Comparison of ENCODE assay signal across 9 mouse cellular contexts in the genomic region with DNA sequence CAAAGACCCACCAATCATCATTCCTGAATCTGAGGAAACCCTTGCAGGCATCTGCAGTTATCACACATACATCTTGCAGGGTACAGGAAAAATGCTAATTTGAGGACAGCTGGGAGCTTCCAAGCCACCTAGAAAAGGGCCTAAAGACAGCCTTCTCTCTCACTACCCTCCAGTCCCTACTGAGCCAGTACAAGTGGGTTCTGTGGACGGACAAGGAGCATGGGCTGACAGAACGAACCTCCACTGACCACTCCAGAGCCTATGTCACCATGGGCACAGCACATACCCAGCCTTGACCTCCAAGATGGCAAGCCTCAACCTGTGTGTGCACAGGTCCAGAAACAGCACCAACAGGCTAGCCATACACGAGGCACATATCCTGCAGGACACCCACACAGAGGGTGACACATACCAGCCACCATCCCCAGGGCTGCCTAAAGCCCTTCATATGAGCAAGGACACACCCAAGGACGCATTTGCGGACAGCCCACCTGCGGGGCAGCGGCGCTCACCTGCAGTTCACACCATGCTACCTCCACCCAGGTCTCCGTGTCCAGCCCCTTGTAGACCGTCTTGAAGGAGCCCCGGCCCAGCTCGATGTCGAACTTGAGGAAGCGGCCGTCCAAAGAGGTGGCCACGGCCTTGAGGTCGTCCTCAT. TPM values are rescaled to one million over a fixed set of nuclear protein-coding genes. Genes with fewer than 3 reads are reported as not detected.
DNase-seq lines count a peak whose midpoint lies in the region; ATAC-seq lines count a peak whose summit lies in the region.
"Had no signal": no experiment of that assay in that cellular context is flagged by ENCODE, and none has a peak within 500 bp of the region (broad histone marks: within the 10 kb centered on the region; RNA-seq: fewer than 3 reads in every experiment).

No protein-coding gene starts in this region.

- H3K4me2 ChIP-seq in heart, embryonic 12.5 days: peak overlapping the region; percentile 98
- H3K4me2 ChIP-seq in hindbrain, embryonic 14.5 days (replicated peaks): peak overlapping the region; percentile 96
- H3K4me2 ChIP-seq in midbrain, embryonic 14.5 days (ENCODE audit: low read length): peak overlapping the region; percentile 97

- ATAC-seq in heart, embryonic 12.5 days (ENCODE audit: insufficient number of reproducible peaks, low FRiP score): no peak
- ATAC-seq in hindbrain, embryonic 14.5 days (ENCODE audit: low FRiP score): no peak
- no peak for ATAC-seq in midbrain, embryonic 14.5 days (ENCODE audit: low FRiP score, low TSS enrichment)

- H3K9me3 ChIP-seq in heart, embryonic 12.5 days (replicated peaks): no peaks in the 10 kb centered on the region
- no peaks in the 10 kb centered on the region for H3K9me3 ChIP-seq in embryonic facial prominence, embryonic 10.5 days
- no peaks in the 10 kb centered on the region for H3K9me3 ChIP-seq in hindbrain, embryonic 14.5 days (ENCODE audit: control insufficient read depth, low read length)
- H3K9me3 ChIP-seq in midbrain, embryonic 14.5 days (ENCODE audit: control insufficient read depth, low read length): no peaks in the 10 kb centered on the region

- H3K9ac ChIP-seq in heart, embryonic 12.5 days: peak overlapping the region; percentile 76
- peak overlapping the region; percentile 97 for H3K9ac ChIP-seq in hindbrain, embryonic 14.5 days
- H3K9ac ChIP-seq in midbrain, embryonic 14.5 days (replicated peaks; ENCODE audit: low read length): peak overlapping the region; percentile 98

- H3K36me3 ChIP-seq in heart, embryonic 12.5 days: no peaks in the 10 kb centered on the region
- H3K36me3 ChIP-seq in embryonic facial prominence, embryonic 10.5 days (replicated peaks): no peaks in the 10 kb centered on the region
- H3K36me3 ChIP-seq in hindbrain, embryonic 14.5 days (replicated peaks; ENCODE audit: control insufficient read depth, insufficient read depth): peaks cover 7% of the 10 kb centered on the region; the same call in 1 of the 2 replicates
- H3K36me3 ChIP-seq in midbrain, embryonic 14.5 days (ENCODE audit: control insufficient read depth, insufficient read depth, low read length): 0 out of 2 replicates have a peak, but pooled peaks cover 3% of the 10 kb centered on the region

- H3K27me3 ChIP-seq in heart, embryonic 12.5 days (replicated peaks): peaks cover 86% of the 10 kb centered on the region
- H3K27me3 ChIP-seq in embryonic facial prominence, embryonic 10.5 days (replicated peaks; ENCODE audit: low read depth, poor library complexity, severe bottlenecking): peaks cover 84% of the 10 kb centered on the region
- H3K27me3 ChIP-seq in hindbrain, embryonic 14.5 days (ENCODE audit: control insufficient read depth, insufficient read depth, low read length): no peaks in the 10 kb centered on the region
- no peaks in the 10 kb centered on the region for H3K27me3 ChIP-seq in midbrain, embryonic 14.5 days (ENCODE audit: control insufficient read depth, insufficient read depth, low read length)

- WGBS in heart, embryonic 12.5 days: 18% methylated on average over 17 of the region's 17 CpGs
- WGBS in embryonic facial prominence, embryonic 10.5 days: 22% methylated on average over 17 of the region's 17 CpGs
- 21% methylated on average over 17 of the region's 17 CpGs for WGBS in hindbrain, embryonic 14.5 days
- WGBS in midbrain, embryonic 14.5 days: 22% methylated on average over 17 of the region's 17 CpGs

- H3K4me3 ChIP-seq in heart, embryonic 12.5 days: peak overlapping the region; percentile 69
- H3K4me3 ChIP-seq in embryonic facial prominence, embryonic 10.5 days: peak overlapping the region; percentile 83
- H3K4me3 ChIP-seq in hindbrain, embryonic 14.5 days (replicated peaks; ENCODE audit: low read length): peak overlapping the region; percentile 90
- H3K4me3 ChIP-seq in midbrain, embryonic 14.5 days (replicated peaks; ENCODE audit: low read depth, low read length): peak overlapping the region; percentile 95

- H3K4me1 ChIP-seq in heart, embryonic 12.5 days (replicated peaks): peaks cover 38% of the 10 kb centered on the region
- H3K4me1 ChIP-seq in embryonic facial prominence, embryonic 10.5 days: peaks cover 46% of the 10 kb centered on the region
- peaks cover 32% of the 10 kb centered on the region for H3K4me1 ChIP-seq in hindbrain, embryonic 14.5 days (replicated peaks; ENCODE audit: control insufficient read depth, insufficient read depth, low read length)
- H3K4me1 ChIP-seq in midbrain, embryonic 14.5 days (ENCODE audit: control insufficient read depth, insufficient read depth, low read length): peaks cover 37% of the 10 kb centered on the region

- intact Hi-C loops in heart, postnatal 36 days (cut with DNase I): no loop called here

- no peak overlapping the region for H3K27ac ChIP-seq in heart, embryonic 12.5 days (ENCODE audit: poor library complexity, severe bottlenecking)
- peak overlapping the region; percentile 84; the same call in 1 of the 2 replicates for H3K27ac ChIP-seq in embryonic facial prominence, embryonic 10.5 days (replicated peaks)
- H3K27ac ChIP-seq in hindbrain, embryonic 14.5 days: peak overlapping the region; percentile 92
- H3K27ac ChIP-seq in midbrain, embryonic 14.5 days (replicated peaks; ENCODE audit: low read depth, low read length): peak overlapping the region; percentile 93

- DNase-seq in heart, postnatal 36 days: no peak
- no peak for DNase-seq in embryonic facial prominence, embryonic 10.5 days (ENCODE audit: low spot score)
- DNase-seq in hindbrain, embryonic 14.5 days (ENCODE audit: low spot score): no peak
- DNase-seq in midbrain, embryonic 14.5 days: peak; percentile 37
- DNase-seq in right cerebral cortex, postnatal 4 days: no peak
- no peak for DNase-seq in natural killer cell, adult 2 months (ENCODE audit: low spot score in 2 of 2)
- DNase-seq in thymus, postnatal 0 days (ENCODE audit: low spot score): no peak

RNA-seq across cellular contexts. Expression of a gene that starts 1.6 kb away (rescaled TPM):
- polyA plus RNA-seq in heart, embryonic 12.5 days (2016; fragmentation: Nextera tagmentation; extraction: Ambion mirVana): 0.89 and 1.4 TPM in 2 replicates
- 10 to 100 TPM; 75.0 to 77.2 TPM for total RNA-seq in heart, postnatal 36 days (2021)
- polyA plus RNA-seq in embryonic facial prominence, embryonic 10.5 days (2016; fragmentation: Nextera tagmentation; extraction: Ambion mirVana): 2.7 and 2.8 TPM in 2 replicates
- polyA plus RNA-seq in hindbrain, embryonic 14.5 days (2014; fragmentation: Nextera tagmentation; extraction: Ambion mirVana): 23.3 and 28.0 TPM in 2 replicates
- polyA plus RNA-seq in midbrain, embryonic 14.5 days (2014; fragmentation: Nextera tagmentation; extraction: Ambion mirVana): 27.1 and 29.0 TPM in 2 replicates
- polyA plus RNA-seq in thymus, postnatal 0 days (2015; fragmentation: Nextera tagmentation; extraction: Ambion mirVana): 0.32 and 0.55 TPM in 2 replicates
- total RNA-seq: common myeloid progenitor, adult 5-6 weeks had no signal

RNA-seq across cellular contexts. Expression of a gene that starts 41.1 kb away (rescaled TPM):
- polyA plus RNA-seq in heart, embryonic 12.5 days (2016; fragmentation: Nextera tagmentation; extraction: Ambion mirVana): 51.0 and 55.8 TPM in 2 replicates
- 100 to 1,000 TPM; 110 to 136 TPM for total RNA-seq in heart, postnatal 36 days (2021)
- polyA plus RNA-seq in embryonic facial prominence, embryonic 10.5 days (2016; fragmentation: Nextera tagmentation; extraction: Ambion mirVana): 26.6 and 28.0 TPM in 2 replicates
- polyA plus RNA-seq in hindbrain, embryonic 14.5 days (2014; fragmentation: Nextera tagmentation; extraction: Ambion mirVana): 33.3 and 33.5 TPM in 2 replicates
- polyA plus RNA-seq in midbrain, embryonic 14.5 days (2014; fragmentation: Nextera tagmentation; extraction: Ambion mirVana): 15.3 and 22.0 TPM in 2 replicates
- polyA plus RNA-seq in thymus, postnatal 0 days (2015; fragmentation: Nextera tagmentation; extraction: Ambion mirVana): 29.5 and 32.8 TPM in 2 replicates
